Mouse (Mus musculus) spleen, postnatal 0 days (tissue): ENCODE data around the gene Rif1. TPM values are rescaled to one million over a fixed set of nuclear protein-coding genes. Genes with fewer than 3 reads are reported as not detected.

ENCODE experiments used
- polyA plus RNA-seq: library from polyadenylated mRNA; unstranded; fragments of >200 nt; fragmentation: Nextera tagmentation; extraction: Ambion mirVana; gene quantifications from 2 replicates; pipeline ENCODE4 v1.2.1, GENCODE M21; 2015

The Rif1 gene
- polyA plus RNA-seq, result 24.3 and 25.6 TPM in 2 replicates

DNA sequence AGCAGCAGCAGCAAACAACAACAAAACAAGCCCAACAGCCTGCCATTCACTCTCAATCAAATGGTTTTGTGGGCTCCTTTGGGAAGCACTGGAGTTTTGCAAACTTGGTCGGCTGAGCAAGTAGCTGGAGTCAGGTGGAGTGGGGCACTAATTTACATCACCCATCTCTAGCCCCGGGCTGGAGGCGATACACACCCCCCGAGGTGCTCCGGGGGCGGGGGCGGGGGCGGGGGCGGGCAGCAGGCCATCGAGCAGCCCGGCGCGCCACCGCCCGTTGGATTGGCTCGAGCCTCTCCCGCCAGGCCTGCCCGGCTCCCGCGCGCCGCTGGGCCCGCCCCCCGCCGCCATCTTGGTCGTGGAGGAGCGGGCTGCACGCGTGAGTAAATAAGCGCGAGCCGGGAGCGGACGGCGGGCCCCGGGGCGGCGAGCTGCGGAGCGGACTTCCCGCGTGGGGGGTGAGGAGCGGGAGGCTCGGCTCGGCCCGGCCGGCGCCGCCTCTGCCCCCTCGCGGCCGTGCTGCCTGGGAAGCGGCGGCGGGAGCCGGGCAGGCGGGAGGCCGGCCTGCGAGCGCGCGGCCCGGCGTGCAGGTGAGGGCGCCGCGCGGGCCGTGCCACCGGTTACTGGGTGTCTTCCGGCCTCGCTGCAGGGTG, at the start of gene Rif1:
TSS of gene Rif1 (plus strand) at position 342 of the 650 bp plus-strand sequence.

DNA sequence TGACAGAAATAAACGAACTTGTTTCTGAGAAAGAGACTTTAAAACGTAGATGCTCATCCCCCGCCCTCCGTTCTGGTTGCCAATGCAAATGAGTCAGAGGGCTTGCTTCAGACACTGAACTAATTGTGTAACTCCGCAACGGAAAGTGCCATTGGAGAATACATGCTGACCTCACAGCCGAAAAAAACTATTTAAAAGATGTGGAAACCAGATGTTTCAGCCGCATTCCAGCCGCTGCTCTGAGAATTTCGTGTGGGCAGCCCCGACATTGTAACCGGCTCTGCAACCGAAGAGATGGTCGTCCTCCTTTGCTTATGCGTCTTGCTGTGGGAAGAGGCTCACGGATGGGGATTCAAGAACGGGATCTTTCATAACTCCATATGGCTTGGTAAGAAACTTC, 34.8 kb upstream of the Rif1 start, which contains the start of gene Tnfaip6:
TSS of gene Tnfaip6 (plus strand) at position 128 of the 400 bp plus-strand sequence.

Other genes starting within 250 kb of the Rif1 start
- 34.0 and 36.5 TPM in 2 replicates for gene Rbm43, start 137.7 kb upstream of the Rif1 start, polyA plus RNA-seq
- gene Nmi, start 99.3 kb upstream of the Rif1 start, polyA plus RNA-seq, result 27.8 and 31.8 TPM in 2 replicates
- gene Tnfaip6, start 34.8 kb upstream of the Rif1 start, polyA plus RNA-seq, result 1.4 and 1.6 TPM in 2 replicates